Mouse (Mus musculus) kidney, adult 2 months (tissue): ENCODE data around the gene Crybb3. TPM values are rescaled to one million over a fixed set of nuclear protein-coding genes. Genes with fewer than 3 reads are reported as not detected.

ENCODE experiments used
- DNase-seq: peaks from one replicate; pipeline ENCODE4 v3.0.0; 2021
- H3K27ac ChIP-seq: fragments of 200-500 bp; 2 replicates; pipeline ENCODE4 v1.5.1; 2012; ENCODE audit warnings: low read depth, low read length, control low read depth, inconsistent platforms; ENCODE audit not compliant: insufficient read depth
- H3K27me3 ChIP-seq: fragments of 200-500 bp; replicated peaks from 2 replicates; pipeline ENCODE4 v1.6.1; 2012; ENCODE audit warnings: mild to moderate bottlenecking, moderate library complexity, low read length, inconsistent platforms; ENCODE audit not compliant: control insufficient read depth, insufficient read depth
- H3K36me3 ChIP-seq: fragments of 200-500 bp; 2 replicates; pipeline ENCODE4 v1.6.1; 2012; ENCODE audit warnings: mild to moderate bottlenecking, moderate library complexity, low read length, inconsistent platforms; ENCODE audit not compliant: control insufficient read depth, insufficient read depth
- H3K4me1 ChIP-seq: fragments of 200-500 bp; 2 replicates; pipeline ENCODE4 v1.6.1; 2011; ENCODE audit warnings: low read length; ENCODE audit not compliant: control insufficient read depth, insufficient read depth
- H3K4me3 ChIP-seq: fragments of 200-500 bp; 2 replicates; pipeline ENCODE4 v1.5.1; 2011; ENCODE audit warnings: mild to moderate bottlenecking, low read depth, low read length, control low read depth; ENCODE audit not compliant: insufficient read depth
- CTCF ChIP-seq: fragments of 200-500 bp; conservative IDR thresholded peaks from 2 replicates; pipeline ENCODE4 v1.5.1; 2011; ENCODE audit warnings: low read depth, mild to moderate bottlenecking, control low read depth, low read length, moderate library complexity, mixed read lengths; ENCODE audit not compliant: insufficient read depth, insufficient read length
- POLR2A ChIP-seq: fragments of 200-500 bp; IDR thresholded peaks from one replicate; pipeline ENCODE4 v1.6.1; 2011; ENCODE audit warnings: low read depth, low read length, control low read depth
- WGBS: fragments of 180-500 bp; shearing (Covaris S2); methylation state at CpG from one replicate; pipeline ENCODE4 v1.1.7; 2018; 5-methylcytosine and 5-hydroxymethylcytosine counted together
- polyA plus RNA-seq: library from polyadenylated mRNA; depleted of rRNA; stranded (reverse); fragments of >200 nt; gene quantifications from 2 replicates; pipeline ENCODE4 v1.2.3, GENCODE M21; 2012

The Crybb3 gene
- polyA plus RNA-seq, 1 experiment, result 2.8 TPM

DNA sequence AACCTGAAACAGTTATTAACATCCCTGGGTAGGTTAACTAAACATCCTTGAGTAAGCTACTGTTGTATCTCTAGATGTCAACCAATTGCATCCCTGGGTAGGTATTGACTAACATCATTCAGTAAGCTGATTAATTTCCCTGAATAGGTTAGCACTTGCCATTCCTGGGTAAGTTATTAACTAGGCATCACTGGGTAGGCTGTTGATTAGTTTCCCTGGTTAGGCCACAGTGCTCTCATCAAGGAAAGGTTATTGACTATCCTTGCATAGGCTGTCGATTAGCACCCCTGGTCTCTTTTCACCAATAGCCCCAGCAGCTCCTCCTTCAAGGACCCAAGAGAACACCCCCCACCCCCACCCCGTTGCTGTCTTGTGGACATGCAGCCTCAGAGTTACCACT, 4.5 kb upstream of the Crybb3 start:
- Histone ChIP-seq H3K4me1 (no peaks in the 10 kb centered on the region), H3K36me3 (no peaks in the 10 kb centered on the region), H3K27me3 (no peaks in the 10 kb centered on the region), H3K4me3 (no peak overlapping the region), H3K27ac (no peak overlapping the region)
- peak; percentile 47 for DNase-seq
- 52% methylated on average over 2 of the region's 2 CpGs for WGBS
- no peak for TF ChIP-seq CTCF
- no peak for TF ChIP-seq POLR2A

DNA sequence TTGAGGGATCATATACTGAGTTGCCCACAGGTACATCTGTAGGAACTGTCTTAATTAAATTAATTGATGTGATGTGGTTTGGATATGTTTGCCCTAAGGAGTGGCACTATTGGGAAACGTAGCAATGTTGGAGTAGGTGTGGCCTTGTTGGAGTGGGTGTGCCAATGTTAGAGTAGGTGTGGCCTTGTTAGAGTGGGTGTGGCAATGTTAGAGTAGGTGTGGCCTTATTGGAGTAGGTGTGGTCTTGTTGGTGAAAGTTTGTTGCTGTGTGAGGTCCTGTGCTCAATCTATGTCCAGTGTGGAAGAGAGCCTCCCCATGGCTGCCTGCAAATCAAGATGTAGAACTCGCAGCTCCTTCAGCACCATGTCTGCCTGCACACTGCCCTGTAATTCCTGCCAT, 2.9 kb upstream of the Crybb3 start:
- no peaks in the 10 kb centered on the region for H3K4me1 ChIP-seq
- no peak overlapping the region for H3K27ac ChIP-seq
- DNase-seq, result no peak
- WGBS, result 85% methylated on average over 2 of the region's 2 CpGs
- H3K4me3 ChIP-seq, result no peak overlapping the region
- H3K27me3 ChIP-seq, result no peaks in the 10 kb centered on the region
- no peaks in the 10 kb centered on the region for H3K36me3 ChIP-seq
- TF ChIP-seq POLR2A (no peak), CTCF (no peak)

DNA sequence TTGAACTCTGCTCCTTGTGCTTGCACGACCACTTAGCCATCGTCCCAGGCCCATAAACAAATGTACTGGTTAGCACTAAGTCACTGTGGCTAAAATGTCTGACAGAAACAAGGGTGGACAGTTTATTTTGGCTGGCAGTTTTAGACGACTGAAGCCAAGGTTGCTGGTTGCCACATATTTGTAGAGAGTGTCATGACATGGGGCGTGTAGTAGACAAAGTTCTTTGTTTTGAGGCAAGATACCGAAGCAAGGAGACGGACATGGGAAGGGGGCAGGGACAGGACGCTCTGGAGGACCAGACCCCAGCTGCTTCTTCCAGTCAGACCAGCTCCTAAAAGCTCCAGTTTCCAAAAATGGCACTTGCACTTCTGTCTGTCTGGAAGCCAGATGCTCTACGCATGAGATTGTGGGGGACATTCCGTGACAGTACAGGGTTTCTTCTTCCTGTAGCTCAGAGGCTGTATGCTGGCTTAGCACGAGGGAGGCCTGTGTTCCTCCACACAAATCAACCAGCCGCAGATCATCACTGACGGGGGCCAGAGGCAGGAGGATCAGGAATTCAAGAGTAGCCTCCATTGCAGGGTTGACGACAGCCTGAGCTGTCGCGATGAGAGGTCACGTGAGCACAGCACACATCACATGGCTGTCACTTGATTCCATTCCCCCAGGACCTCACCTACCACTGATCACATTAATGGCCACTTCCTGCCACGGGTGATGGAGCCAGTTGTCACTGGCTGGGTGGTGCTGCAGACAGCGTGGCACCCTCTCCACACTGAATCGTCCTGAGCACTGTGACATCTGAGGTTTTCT, 1.2 kb upstream of the Crybb3 start:
- Histone ChIP-seq H3K36me3 (no peaks in the 10 kb centered on the region), H3K4me1 (no peaks in the 10 kb centered on the region), H3K4me3 (no peak overlapping the region), H3K27me3 (no peaks in the 10 kb centered on the region), H3K27ac (no peak overlapping the region)
- no peak for DNase-seq
- TF ChIP-seq POLR2A (no peak), CTCF (no peak)
- WGBS, result 37% methylated on average over 19 of the region's 19 CpGs

DNA sequence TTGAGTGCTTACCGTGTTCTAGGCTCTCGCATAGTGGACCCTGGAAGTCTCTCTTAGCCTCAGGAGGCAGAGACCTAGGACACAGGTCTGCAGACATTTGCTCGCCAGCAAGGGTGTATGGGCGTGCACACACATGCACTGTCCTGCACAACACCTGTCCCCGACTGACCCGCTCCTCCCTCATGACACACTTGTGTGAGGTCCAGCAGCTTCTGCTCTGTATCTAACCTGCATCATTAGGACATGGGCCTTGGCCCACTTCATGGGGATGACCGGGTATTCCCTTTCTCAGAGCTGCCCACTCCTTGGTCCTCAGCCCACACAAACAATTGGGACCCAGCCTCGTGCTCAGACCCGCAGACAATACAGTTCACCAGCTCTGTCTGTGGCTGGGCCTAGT, 364 bp downstream of the Crybb3 start:
- DNase-seq, result no peak
- no peaks in the 10 kb centered on the region for H3K4me1 ChIP-seq
- H3K27me3 ChIP-seq, result no peaks in the 10 kb centered on the region
- no peaks in the 10 kb centered on the region for H3K36me3 ChIP-seq
- no peak overlapping the region for H3K4me3 ChIP-seq
- WGBS, result 87% methylated on average over 9 of the region's 9 CpGs
- no peak for TF ChIP-seq POLR2A
- TF ChIP-seq CTCF, result no peak
- no peak overlapping the region for H3K27ac ChIP-seq

DNA sequence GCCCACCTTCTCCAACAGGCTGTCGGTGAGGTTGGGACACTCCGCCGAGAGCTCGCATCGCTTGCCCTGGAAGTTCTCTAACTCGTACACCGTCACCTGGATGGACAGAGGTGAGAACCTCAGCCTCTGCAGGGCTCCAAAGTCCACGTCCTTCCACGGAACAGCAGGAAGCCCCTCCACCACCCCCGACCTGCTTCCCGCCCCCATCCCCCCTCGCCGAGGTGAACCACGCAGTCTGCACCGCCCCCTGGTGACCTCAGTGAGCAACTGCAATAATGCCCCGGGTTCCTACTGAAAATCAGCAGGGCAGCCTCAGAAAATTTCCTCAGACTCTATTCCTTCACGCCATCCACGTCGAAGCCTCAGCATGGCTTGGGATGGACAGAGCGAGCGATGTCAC, 1.6 kb downstream of the Crybb3 start:
- 26% methylated on average over 21 of the region's 21 CpGs for WGBS
- Histone ChIP-seq H3K4me3 (no peak overlapping the region), H3K4me1 (no peaks in the 10 kb centered on the region), H3K27ac (no peak overlapping the region), H3K27me3 (no peaks in the 10 kb centered on the region), H3K36me3 (no peaks in the 10 kb centered on the region)
- TF ChIP-seq CTCF (peak; percentile 49), POLR2A (no peak)
- no peak for DNase-seq

DNA sequence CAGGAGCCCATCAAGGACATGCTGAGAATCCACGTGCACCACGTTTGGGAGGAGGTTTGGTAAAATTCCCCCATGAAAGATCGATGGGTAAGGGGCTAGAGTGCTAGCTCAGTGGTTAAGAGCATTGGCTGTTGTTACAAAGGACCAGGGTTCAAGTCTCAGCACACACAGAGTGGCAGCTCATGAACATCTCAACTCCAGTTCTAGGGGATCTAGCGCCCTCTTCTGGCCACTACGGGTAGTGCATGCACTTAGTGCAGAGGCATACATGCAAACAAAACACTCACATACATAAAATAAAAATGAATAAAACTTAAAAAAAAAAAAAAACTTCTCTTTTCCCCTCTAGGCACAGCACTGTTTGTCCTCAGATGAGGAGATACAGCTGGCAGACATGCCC, 2.7 kb downstream of the Crybb3 start:
- Histone ChIP-seq H3K4me1 (no peaks in the 10 kb centered on the region), H3K27ac (no peak overlapping the region), H3K4me3 (no peak overlapping the region), H3K27me3 (no peaks in the 10 kb centered on the region), H3K36me3 (no peaks in the 10 kb centered on the region)
- WGBS, result 69% methylated on average over 5 of the region's 5 CpGs
- TF ChIP-seq CTCF, result peak; percentile 54
- TF ChIP-seq POLR2A, result no peak
- no peak for DNase-seq

DNA sequence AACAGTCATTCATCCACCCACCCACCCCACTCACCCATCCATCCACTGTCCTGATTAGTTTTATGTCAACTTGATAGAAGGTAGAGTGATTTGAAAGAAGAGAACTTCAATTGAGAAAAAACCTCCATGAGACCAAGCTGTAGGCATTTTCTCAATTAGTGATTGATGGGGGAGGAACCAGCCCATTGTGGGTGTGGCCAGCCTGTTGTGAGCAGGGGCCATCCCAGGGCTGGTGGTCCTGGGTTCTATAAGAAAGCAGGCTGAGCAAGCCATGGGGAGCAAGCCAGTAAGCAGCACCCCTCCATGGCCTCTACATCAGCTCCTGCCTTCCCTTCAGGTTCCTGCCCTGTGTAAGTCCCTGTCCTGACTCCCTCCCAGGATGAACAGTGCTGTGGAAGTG, 11.4 kb downstream of the Crybb3 start, which contains the start of gene Crybb2:
TSS of gene Crybb2 (minus strand) at position 101 of the 400 bp plus-strand sequence.
- H3K36me3 ChIP-seq, result no peaks in the 10 kb centered on the region
- no peak within 1 kb of the TSS for H3K4me3 ChIP-seq

DNA sequence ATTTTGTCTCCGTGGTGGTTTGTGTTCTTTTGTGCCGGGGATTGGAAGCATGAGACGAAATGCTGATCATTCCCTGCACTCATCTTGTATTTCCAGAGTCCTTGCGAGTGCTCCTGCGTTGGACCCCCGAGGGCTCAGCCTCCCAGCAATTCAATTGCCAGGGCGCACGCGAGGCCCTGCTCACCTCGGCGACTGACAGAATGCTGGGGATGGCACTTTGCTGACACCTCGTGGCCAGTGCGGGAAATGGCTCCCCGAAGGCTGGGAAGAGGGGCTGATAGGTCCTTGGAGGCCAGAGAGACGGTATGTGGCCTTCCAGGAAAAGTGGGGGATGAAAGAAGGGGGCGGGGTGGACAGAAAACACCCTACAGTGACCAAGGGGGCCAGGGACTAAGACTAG, 27.1 kb downstream of the Crybb3 start:
- no peaks in the 10 kb centered on the region for H3K4me1 ChIP-seq
- DNase-seq, result peak; percentile 69
- TF ChIP-seq POLR2A (no peak), CTCF (peak; percentile 98)
- H3K27me3 ChIP-seq, result no peaks in the 10 kb centered on the region
- H3K27ac ChIP-seq, result no peak overlapping the region
- 8% methylated on average over 16 of the region's 16 CpGs for WGBS
- no peaks in the 10 kb centered on the region for H3K36me3 ChIP-seq
- no peak overlapping the region for H3K4me3 ChIP-seq

More for the DNA sequence above, 11.4 kb downstream of the Crybb3 start, which contains the start of gene Crybb2:
- TF ChIP-seq CTCF (no peak), POLR2A (no peak)
- DNase-seq, result no peak
- no peak within 1 kb of the TSS for H3K27ac ChIP-seq
- H3K27me3 ChIP-seq, result no peaks in the 10 kb centered on the region
- no peaks in the 10 kb centered on the region for H3K4me1 ChIP-seq
